Mouse (Mus musculus): ENCODE data around the gene Prss12. TPM values are rescaled to one million over a fixed set of nuclear protein-coding genes. Genes with fewer than 3 reads are reported as not detected.
A peak's percentile ranks its signal among the peaks of the same experiment; 100 is the strongest.

The Prss12 gene
- polyA plus RNA-seq, 1 experiment from 2014 or later, result 1.6 TPM

DNA sequence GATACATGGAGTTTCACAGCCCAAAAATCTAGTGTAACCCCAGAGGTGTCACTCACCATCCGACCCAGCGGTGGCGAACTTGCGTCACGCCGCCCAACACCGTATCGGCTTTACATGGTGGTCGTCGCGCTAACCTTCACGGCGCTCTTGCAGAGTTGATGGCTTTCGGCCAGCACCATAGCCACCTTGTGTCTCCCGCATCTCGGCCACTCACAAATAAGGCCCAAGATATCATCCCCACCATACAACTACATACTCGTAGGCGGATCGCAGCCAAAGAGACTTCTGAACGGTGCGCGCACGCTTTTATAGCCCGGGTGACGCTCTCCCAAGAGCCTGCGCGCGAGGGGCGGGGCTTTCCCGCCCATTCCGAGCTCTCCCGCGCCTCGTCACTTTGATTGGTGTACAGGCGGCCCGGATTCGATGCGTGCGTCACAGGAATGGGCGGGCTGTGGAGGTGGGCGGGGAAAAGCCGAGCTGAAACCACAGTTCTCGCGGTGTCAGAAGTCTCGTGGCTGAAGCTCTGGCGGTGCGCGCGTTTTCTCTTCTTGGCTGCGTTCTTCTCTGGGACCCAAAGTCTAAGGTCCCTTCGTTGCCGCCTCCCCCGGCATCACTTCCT lies 61.5 kb downstream of the Prss12 start:
- peak; percentile 99 for ATAC-seq (ENCODE audit: insufficient number of reproducible peaks, low FRiP score)
- peaks cover 19% of the 10 kb centered on the region for H3K36me3 ChIP-seq
- H3K27ac ChIP-seq (ENCODE audit: poor library complexity, severe bottlenecking), result peak overlapping the region; percentile 99
- H3K27me3 ChIP-seq (replicated peaks), result no peaks in the 10 kb centered on the region
- H3K9ac ChIP-seq, result peak overlapping the region; percentile 96
- under 1% methylated on average over 53 of the region's 53 CpGs for WGBS
- H3K9me3 ChIP-seq (replicated peaks), result no peaks in the 10 kb centered on the region
- peak overlapping the region; percentile 92 for H3K4me3 ChIP-seq
- peaks cover 16% of the 10 kb centered on the region for H3K4me1 ChIP-seq (replicated peaks)
- peak overlapping the region; percentile 93 for H3K4me2 ChIP-seq

DNA sequence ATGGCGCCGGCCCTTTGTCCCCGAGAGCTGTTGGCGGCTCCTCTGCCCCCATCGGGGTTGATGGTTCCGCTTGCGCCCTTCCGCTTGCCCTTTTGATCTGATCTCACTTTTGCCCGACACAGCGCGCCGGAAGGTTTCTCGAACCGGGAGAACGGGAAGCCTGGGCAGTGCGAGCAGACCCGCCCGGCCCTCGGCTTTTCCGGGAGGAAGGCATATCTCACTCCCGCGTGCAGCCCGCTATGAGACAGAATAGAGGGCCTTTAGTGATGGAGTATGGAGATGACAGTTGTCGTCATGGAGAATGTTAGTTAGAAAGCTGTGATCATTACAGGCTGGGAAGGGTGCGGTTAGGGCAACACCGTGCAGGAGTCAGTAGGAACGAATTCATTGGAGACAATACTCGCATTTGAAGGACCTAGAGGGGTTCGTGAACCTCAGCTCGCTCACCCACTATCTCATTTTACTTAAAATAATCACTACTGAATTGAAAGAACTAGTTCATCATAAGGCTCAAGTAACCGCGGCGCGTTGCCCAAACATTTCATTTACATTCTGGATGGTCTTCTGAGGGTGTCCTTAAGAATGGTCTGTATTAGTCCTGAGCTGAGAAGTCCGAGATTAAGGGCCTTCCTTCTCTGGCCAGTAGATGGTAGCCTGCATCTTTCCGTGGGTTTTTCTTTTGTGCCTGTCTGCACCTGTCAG lies 62.1 kb downstream of the Prss12 start:
- peak; percentile 74 for ATAC-seq (ENCODE audit: insufficient number of reproducible peaks, low FRiP score)
- Histone ChIP-seq H3K4me2 (peak overlapping the region; percentile 93), H3K27me3 (replicated peaks) (no peaks in the 10 kb centered on the region), H3K36me3 (peaks cover 19% of the 10 kb centered on the region), H3K4me1 (replicated peaks) (peaks cover 16% of the 10 kb centered on the region), H3K9ac (peak overlapping the region; percentile 80), H3K9me3 (replicated peaks) (no peaks in the 10 kb centered on the region), H3K27ac (ENCODE audit: poor library complexity, severe bottlenecking) (peak overlapping the region; percentile 99), H3K4me3 (peak overlapping the region; percentile 92)
- under 1% methylated on average over 36 of the region's 36 CpGs for WGBS

DNA sequence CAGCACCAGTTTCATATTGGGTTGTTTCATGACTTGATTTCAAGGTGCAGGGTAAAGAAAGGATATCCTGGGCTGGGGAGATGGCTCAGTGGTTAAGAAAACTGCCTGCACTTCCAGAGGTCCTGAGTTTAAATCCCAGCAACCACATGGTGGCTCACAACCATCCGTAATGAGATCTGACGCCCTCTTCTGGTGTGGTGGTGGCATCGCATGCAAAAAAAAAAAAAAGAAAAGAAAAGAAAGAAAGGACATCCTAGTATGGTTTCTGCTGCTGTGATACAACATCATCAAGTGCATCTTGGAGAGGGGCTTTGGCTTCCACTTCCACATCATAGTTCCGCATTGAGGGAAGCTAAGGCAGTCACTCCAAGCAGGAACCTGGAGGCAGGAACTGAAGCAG lies 65.1 kb downstream of the Prss12 start:
- no peak overlapping the region for H3K4me2 ChIP-seq
- H3K4me1 ChIP-seq (replicated peaks), result peaks cover 10% of the 10 kb centered on the region
- H3K27ac ChIP-seq (ENCODE audit: poor library complexity, severe bottlenecking), result no peak overlapping the region
- 61% methylated on average over 4 of the region's 4 CpGs for WGBS
- no peaks in the 10 kb centered on the region for H3K27me3 ChIP-seq (replicated peaks)
- H3K9ac ChIP-seq, result no peak overlapping the region
- ATAC-seq (ENCODE audit: insufficient number of reproducible peaks, low FRiP score), result no peak
- H3K4me3 ChIP-seq, result no peak overlapping the region
- no peaks in the 10 kb centered on the region for H3K9me3 ChIP-seq (replicated peaks)
- peaks cover 4% of the 10 kb centered on the region; the same call in 1 of the 2 replicates for H3K36me3 ChIP-seq

DNA sequence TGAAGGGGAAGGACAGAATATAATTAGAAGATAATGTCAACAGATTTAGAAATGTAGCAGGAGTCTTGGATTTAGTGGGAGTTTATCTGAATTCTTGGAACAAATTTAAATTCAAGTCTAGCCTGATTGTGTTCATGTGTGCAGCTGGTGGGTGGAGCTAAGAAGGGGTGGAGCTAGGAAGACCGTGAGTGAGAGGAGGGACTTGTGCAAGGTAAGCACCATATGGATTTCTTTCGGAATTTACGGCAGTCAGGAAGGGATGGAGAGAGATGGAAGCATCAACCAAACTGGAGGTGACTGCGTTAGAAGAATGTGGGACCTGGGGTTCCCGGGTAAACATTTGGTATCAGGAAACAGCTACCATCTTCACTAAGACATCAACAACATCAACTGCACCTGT lies 68.2 kb downstream of the Prss12 start:
- Histone ChIP-seq H3K9me3 (replicated peaks) (no peaks in the 10 kb centered on the region), H3K4me2 (no peak overlapping the region), H3K36me3 (no peaks in the 10 kb centered on the region), H3K27me3 (replicated peaks) (no peaks in the 10 kb centered on the region), H3K9ac (no peak overlapping the region), H3K4me3 (no peak overlapping the region), H3K27ac (ENCODE audit: poor library complexity, severe bottlenecking) (no peak overlapping the region), H3K4me1 (replicated peaks) (peaks cover under 1% of the 10 kb centered on the region; the same call in 1 of the 2 replicates)
- 48% methylated on average over 5 of the region's 5 CpGs for WGBS
- ATAC-seq (ENCODE audit: insufficient number of reproducible peaks, low FRiP score), result no peak

DNA sequence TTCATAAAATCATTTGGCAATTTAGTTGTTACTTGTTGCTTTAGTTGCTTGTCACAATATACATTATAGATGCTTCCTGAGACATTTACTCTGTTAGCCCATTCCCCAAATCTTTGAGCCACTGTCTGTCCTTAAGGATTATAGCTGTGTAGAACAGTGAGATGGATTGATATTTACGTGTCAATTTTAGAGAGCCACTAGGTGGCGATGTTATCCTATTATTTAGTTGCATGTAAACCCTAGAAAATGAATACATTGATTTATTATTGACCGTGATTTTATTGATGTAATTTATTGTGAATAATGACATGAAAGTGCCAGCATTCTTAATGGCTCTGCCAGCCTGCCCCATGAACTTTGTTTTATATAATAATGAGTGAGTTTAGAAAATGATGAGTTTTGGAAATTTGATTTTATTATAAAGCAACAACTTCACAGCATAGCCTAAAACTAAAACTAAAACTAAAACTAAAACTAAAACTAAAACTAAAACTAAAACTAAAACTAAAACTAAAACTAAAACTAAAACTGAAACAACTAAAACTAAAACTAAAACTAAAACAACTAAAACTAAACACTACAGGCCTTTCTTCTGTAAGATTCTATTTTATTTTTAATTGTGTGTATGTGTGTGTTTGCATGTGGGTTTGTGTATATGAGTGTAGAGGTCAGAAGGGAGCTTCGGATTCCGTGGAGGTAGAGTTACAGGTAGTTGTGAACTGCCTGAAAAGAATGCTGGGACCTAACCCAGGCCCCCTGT lies 69.1 kb downstream of the Prss12 start:
- Histone ChIP-seq H3K4me1 (replicated peaks) (no peaks in the 10 kb centered on the region), H3K27me3 (replicated peaks) (no peaks in the 10 kb centered on the region), H3K9me3 (replicated peaks) (no peaks in the 10 kb centered on the region), H3K4me3 (no peak overlapping the region), H3K9ac (no peak overlapping the region), H3K36me3 (no peaks in the 10 kb centered on the region), H3K27ac (ENCODE audit: poor library complexity, severe bottlenecking) (no peak overlapping the region), H3K4me2 (no peak overlapping the region)
- 20% methylated on average over 5 of the region's 5 CpGs for WGBS
- ATAC-seq (ENCODE audit: insufficient number of reproducible peaks, low FRiP score), result no peak

DNA sequence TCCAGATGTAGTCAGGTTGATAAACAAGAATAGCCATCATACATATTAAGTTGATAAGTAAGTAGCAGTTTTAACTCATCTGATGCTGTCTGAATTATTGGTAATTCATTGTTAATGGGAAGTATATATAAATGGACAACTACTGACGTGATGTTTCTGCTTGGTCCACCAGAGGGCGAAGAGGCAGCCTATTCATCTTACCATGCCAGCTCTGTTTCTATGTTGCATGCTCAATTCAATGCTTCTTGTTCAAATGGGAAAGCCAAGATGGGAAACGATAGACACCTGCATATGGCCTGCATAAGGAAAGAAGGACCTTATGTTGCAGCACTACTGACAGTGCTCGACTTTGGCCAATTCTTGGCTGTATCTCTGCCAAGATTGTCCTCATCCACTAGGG lies 70.1 kb downstream of the Prss12 start:
- no peak; the same call in 1 of the 2 replicates for ATAC-seq (ENCODE audit: insufficient number of reproducible peaks, low FRiP score)
- Histone ChIP-seq H3K36me3 (no peaks in the 10 kb centered on the region), H3K9me3 (replicated peaks) (no peaks in the 10 kb centered on the region), H3K27me3 (replicated peaks) (no peaks in the 10 kb centered on the region), H3K9ac (no peak overlapping the region), H3K4me1 (replicated peaks) (no peaks in the 10 kb centered on the region), H3K27ac (ENCODE audit: poor library complexity, severe bottlenecking) (no peak overlapping the region), H3K4me2 (no peak overlapping the region), H3K4me3 (no peak overlapping the region)
- WGBS, result 41% methylated on average over 4 of the region's 4 CpGs

DNA sequence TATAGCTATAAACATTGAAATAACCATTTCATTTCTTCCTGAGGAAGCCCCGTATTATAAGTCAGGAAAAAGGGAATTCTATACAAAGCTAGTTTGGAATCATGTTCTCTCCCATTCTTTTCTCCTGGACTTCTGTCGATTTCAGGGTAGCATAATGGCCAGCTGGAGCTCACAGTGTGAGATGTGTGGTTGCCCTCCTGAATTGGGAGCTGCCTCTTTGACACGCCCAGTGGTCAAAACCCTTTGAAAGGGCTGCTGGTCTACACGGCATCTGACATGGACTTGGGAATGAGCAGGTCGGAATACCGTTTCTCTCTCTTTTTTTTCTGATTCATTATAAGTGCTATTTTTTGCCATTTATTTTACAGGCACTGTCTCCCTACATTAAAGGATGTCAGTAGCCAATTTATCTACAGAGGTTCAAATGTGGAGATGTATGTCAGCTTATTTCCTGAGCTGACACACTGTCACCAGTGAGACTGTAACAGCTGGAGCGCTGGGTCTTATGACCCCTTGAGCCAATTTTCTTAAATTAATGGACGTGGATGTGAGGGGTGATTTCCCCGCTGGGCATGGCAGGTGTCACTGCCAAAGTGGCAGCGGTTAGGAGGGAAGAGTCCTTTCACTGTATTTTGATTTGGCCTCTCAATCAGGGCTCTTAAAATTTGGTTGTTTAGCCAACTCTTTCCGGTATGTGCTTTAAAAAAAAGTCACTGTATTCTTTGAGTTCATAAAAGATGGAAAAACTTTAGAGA lies 79.8 kb downstream of the Prss12 start:
- Histone ChIP-seq H3K4me1 (replicated peaks) (no peaks in the 10 kb centered on the region), H3K4me3 (no peak overlapping the region), H3K9ac (no peak overlapping the region), H3K4me2 (no peak overlapping the region), H3K27me3 (replicated peaks) (no peaks in the 10 kb centered on the region), H3K36me3 (no peaks in the 10 kb centered on the region), H3K27ac (ENCODE audit: poor library complexity, severe bottlenecking) (no peak overlapping the region), H3K9me3 (replicated peaks) (no peaks in the 10 kb centered on the region)
- WGBS, result 76% methylated on average over 11 of the region's 11 CpGs
- ATAC-seq (ENCODE audit: insufficient number of reproducible peaks, low FRiP score), result no peak

DNA sequence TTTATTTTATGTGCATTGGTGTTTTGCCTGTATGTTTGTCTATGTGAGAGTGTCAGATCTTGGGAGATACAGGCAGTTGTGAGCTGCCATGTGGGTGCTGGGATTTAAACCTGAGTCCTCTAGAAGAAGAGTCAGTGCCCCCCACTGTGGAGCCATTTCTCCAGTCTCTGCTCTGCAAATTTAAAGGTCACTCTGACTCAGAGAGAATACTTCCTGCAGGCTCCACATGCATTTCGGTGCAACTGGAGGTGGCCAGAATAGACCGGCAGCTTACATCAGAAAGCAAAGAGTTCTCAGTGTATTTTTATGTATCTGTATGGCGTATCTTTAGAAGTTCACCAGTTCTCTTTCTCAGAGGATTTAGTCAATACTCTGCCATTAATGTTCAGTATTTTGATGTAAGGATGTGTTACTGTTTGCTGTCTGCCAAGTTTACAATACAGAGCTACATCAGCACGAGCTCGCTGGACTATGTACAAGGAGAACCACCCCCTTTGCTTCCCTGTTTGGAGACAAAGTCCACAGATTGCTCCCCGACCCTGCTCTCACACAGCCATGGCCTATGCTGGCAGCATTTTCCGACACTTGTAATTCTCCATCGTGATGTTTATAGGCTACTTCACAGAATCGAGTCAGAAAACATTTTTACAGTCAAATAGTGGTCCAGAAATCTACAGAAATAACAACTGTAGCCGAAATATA lies 81.2 kb downstream of the Prss12 start:
- Histone ChIP-seq H3K9ac (no peak overlapping the region), H3K4me1 (replicated peaks) (no peaks in the 10 kb centered on the region), H3K4me3 (no peak overlapping the region), H3K36me3 (no peaks in the 10 kb centered on the region), H3K27me3 (replicated peaks) (no peaks in the 10 kb centered on the region), H3K27ac (ENCODE audit: poor library complexity, severe bottlenecking) (no peak overlapping the region), H3K4me2 (no peak overlapping the region), H3K9me3 (replicated peaks) (no peaks in the 10 kb centered on the region)
- no peak for ATAC-seq (ENCODE audit: insufficient number of reproducible peaks, low FRiP score)
- WGBS, result 72% methylated on average over 10 of the region's 10 CpGs

DNA sequence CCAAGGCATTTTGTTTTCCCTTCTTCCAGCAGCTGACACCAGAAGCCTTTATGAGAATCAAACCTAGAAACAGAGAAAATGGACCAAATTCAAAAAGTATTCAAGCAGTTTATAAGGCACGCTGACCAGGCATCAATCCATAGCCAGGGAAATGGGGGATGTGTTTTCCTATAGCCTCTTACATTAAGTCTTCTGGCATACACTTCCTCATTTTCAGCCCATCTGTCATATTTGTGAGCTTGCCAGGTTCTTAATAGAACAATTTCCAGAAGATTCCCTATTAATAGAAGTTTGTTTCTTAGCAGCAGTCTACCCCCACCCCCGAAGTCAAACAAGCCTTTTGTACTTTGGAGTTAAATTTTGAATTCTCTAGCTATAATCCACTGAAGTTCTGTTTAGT lies 84.4 kb downstream of the Prss12 start:
- ATAC-seq (ENCODE audit: insufficient number of reproducible peaks, low FRiP score), result no peak

DNA sequence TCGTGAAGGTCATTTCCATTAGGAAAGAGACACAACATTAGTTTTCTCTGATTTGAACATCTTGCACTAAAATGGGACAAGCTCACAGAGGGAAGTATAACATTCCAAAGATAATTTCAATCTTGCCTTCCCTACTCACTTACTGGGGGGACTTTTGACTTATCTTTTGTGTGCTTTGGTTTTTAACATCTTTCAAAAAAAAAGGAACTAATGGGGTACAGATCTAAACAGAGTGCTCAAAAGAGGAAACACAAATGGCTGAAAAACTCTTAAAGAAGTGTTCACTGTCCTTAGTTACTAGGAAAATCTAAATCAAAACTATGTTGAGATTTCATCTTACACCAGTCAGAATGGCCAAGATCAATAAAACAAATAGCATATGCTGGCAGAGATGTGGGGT lies 90.6 kb downstream of the Prss12 start:
- no peak overlapping the region for H3K4me2 ChIP-seq
- H3K27me3 ChIP-seq (replicated peaks), result no peaks in the 10 kb centered on the region
- no peak overlapping the region for H3K27ac ChIP-seq (ENCODE audit: poor library complexity, severe bottlenecking)
- H3K9ac ChIP-seq, result no peak overlapping the region
- H3K36me3 ChIP-seq, result no peaks in the 10 kb centered on the region
- no peaks in the 10 kb centered on the region for H3K9me3 ChIP-seq (replicated peaks)
- no peak overlapping the region for H3K4me3 ChIP-seq
- ATAC-seq (ENCODE audit: insufficient number of reproducible peaks, low FRiP score), result no peak
- no peaks in the 10 kb centered on the region for H3K4me1 ChIP-seq (replicated peaks)
- 80% methylated on average over 1 of the region's 1 CpGs for WGBS

More for the DNA sequence above, 84.4 kb downstream of the Prss12 start:
- Histone ChIP-seq H3K4me1 (replicated peaks) (no peaks in the 10 kb centered on the region), H3K4me2 (no peak overlapping the region), H3K9ac (no peak overlapping the region), H3K27me3 (replicated peaks) (no peaks in the 10 kb centered on the region), H3K27ac (ENCODE audit: poor library complexity, severe bottlenecking) (no peak overlapping the region), H3K4me3 (no peak overlapping the region), H3K9me3 (replicated peaks) (no peaks in the 10 kb centered on the region), H3K36me3 (no peaks in the 10 kb centered on the region)
- WGBS, result 78% methylated on average over 2 of the region's 2 CpGs

Measured in heart, embryonic 12.5 days (tissue).